Mouse (Mus musculus) CD8-positive naive resting alpha-beta T cell, adult 2 months (primary cell): ENCODE measurements around the gene Macc1.

Source experiments
- DNase-seq, 2 experiments: peaks; one replicate each; pipeline ENCODE4 v3.0.0; 2022; ENCODE audit warnings: low read depth in 2 of 2, low spot score in 2 of 2

Macc1 gene

DNA sequence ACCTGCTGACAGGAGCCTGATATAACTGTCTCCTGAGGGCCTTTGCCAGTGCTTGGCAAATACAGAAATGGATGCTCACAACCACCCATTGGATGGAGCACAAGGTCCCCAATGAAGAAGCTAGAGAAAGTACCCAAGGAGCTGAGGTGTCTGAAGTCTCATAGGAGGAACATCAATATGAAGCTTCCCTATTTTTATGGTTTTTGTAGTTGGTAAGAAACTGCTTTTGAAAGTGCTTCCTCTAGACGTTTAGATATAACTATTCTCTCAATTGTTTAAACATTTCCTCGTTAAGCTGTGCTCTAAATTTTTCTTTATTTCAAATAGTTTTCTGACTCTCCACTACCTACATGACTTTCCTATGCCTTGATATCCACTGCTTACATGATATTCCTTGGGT, 169.2 kb downstream of the Macc1 start:
- DNase-seq: no peak

DNA sequence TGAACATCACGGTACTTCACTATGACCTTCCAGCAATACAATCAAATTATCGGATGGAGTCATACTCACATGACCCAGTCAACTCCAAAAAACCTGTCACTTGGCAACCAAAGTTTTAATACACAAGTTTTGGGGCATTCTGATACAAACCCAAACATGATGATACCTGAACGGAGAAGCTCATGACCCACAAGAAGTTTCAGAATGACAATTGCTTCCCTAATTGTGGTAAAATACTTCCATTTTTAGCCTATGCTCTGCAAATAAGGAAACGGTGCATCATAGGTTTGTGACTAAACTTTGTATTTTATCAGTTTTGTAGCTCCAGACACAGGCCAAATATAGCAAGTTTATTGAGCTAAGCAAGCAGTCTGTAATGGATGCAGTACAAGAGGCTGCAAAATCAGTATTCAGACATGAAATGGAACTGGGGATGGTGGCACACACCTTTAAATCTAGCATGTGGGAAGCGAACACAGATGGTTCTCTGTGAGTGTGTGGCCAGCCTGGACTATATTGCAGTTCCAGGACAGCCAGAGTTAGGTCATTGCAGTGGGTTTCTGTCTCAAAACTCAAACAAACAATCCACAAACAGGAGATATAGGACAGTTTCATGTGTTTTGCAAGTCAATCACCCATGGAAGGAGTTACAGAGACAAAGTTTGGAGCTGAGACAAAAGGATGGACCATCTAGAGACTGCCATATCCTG, 170.0 kb downstream of the Macc1 start:
- DNase-seq: no peak

DNA sequence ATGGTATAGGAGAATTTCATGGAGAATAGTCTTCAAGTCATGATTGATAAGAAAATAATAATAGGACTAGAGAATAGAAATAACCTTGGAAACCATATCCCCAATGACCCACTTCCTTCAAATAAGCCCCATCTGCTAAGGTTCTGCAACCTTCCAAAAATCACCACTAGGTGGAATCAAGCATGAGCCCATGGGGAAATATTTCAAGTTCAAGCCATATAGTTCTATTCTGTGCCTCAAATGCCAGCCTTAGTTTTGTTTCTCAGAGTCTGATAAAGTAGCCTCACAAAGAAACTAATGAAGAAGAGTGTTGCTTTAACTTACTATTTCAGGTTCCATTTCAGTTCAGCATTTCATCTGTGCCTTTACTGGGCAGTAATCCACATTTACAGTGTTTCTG, 197.1 kb downstream of the Macc1 start:
- DNase-seq: no peak
